8 mouse cellular contexts compared by ENCODE assay signal in the genomic region with DNA sequence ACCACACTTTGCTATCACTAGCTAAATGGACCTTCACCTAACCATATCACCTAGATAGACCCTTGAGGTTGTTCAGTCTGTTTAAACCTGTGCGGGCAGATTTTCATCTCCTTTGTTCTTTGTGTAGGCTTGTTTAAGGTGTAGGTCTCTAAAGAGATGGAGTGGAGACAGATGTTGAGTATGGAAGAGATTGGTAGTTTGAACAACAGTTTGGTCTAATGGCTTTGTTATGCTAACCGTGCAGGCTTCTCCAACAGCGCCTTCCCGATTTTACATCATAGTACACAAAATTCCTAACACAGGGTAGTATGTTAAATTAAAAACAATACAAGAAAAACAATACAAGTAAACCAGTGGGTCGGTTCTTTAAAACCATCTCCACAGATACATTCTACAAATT. TPM values are rescaled to one million over a fixed set of nuclear protein-coding genes. Genes with fewer than 3 reads are reported as not detected.
DNase-seq lines count a peak whose midpoint lies in the region; ATAC-seq and TF ChIP-seq lines count a peak whose summit lies in the region.

No protein-coding gene starts in this region.

- H3K4me2 ChIP-seq in embryonic facial prominence, embryonic 15.5 days (replicated peaks): peak overlapping the region; percentile 55
- H3K4me2 ChIP-seq in hindbrain, postnatal 0 days (ENCODE audit: low read depth, low read length): peak overlapping the region; percentile 69
- H3K4me2 ChIP-seq in midbrain, postnatal 0 days (ENCODE audit: low read depth, low read length, poor library complexity, severe bottlenecking): peak overlapping the region; percentile 49

- no peak for DNase-seq in left cerebral cortex, adult 2 months (ENCODE audit: extremely low spot score in 1 of 2, low spot score in 2 of 2)
- no peak for DNase-seq in left cerebral cortex, adult 11 months (ENCODE audit: low spot score)
- DNase-seq in hindbrain, postnatal 0 days (ENCODE audit: low spot score): no peak
- no peak for DNase-seq in midbrain, postnatal 0 days (ENCODE audit: low spot score)
- DNase-seq in testis, postnatal 14 days (ENCODE audit: low spot score): no peak
- no peak for DNase-seq in frontal cortex, postnatal 14 days (ENCODE audit: low spot score in 2 of 2)

- no peaks in the 10 kb centered on the region for H3K36me3 ChIP-seq in embryonic facial prominence, embryonic 15.5 days
- H3K36me3 ChIP-seq in hindbrain, postnatal 0 days (ENCODE audit: insufficient read depth, low read length): no peaks in the 10 kb centered on the region
- H3K36me3 ChIP-seq in midbrain, postnatal 0 days (ENCODE audit: insufficient read depth, low read length): no peaks in the 10 kb centered on the region

- intact Hi-C loops in left cerebral cortex, adult 2 months (cut with DNase I): no loop called here

- no peak for ATAC-seq in embryonic facial prominence, embryonic 15.5 days (ENCODE audit: insufficient number of reproducible peaks, low FRiP score, low TSS enrichment, low read depth)
- no peak for ATAC-seq in hindbrain, postnatal 0 days
- ATAC-seq in midbrain, postnatal 0 days (ENCODE audit: low FRiP score): no peak
- ATAC-seq in erythroid progenitor cell, adult 5-6 weeks (replicated peaks; ENCODE audit: low FRiP score, poor library complexity, severe bottlenecking): no peak

- H3K4me3 ChIP-seq in left cerebral cortex, adult 2 months: peak overlapping the region; percentile 80
- H3K4me3 ChIP-seq in embryonic facial prominence, embryonic 15.5 days (replicated peaks): no peak overlapping the region
- H3K4me3 ChIP-seq in hindbrain, postnatal 0 days (ENCODE audit: low read length): peak overlapping the region; percentile 93; the same call in 1 of the 2 replicates
- H3K4me3 ChIP-seq in midbrain, postnatal 0 days (ENCODE audit: low read depth, low read length): peak overlapping the region; percentile 79; the same call in 1 of the 2 replicates

- H3K4me1 ChIP-seq in embryonic facial prominence, embryonic 15.5 days: peaks cover 9% of the 10 kb centered on the region
- peaks cover 13% of the 10 kb centered on the region; the same call in 1 of the 2 replicates for H3K4me1 ChIP-seq in hindbrain, postnatal 0 days (ENCODE audit: insufficient read depth, low read length)
- H3K4me1 ChIP-seq in midbrain, postnatal 0 days (ENCODE audit: insufficient read depth, low read length): peaks cover 8% of the 10 kb centered on the region; the same call in 1 of the 2 replicates

- H3K27me3 ChIP-seq in embryonic facial prominence, embryonic 15.5 days: no peaks in the 10 kb centered on the region
- H3K27me3 ChIP-seq in hindbrain, postnatal 0 days (ENCODE audit: insufficient read depth, low read length): no peaks in the 10 kb centered on the region
- H3K27me3 ChIP-seq in midbrain, postnatal 0 days (ENCODE audit: insufficient read depth, low read length): no peaks in the 10 kb centered on the region

- H3K9me3 ChIP-seq in embryonic facial prominence, embryonic 15.5 days (replicated peaks): no peaks in the 10 kb centered on the region
- no peaks in the 10 kb centered on the region for H3K9me3 ChIP-seq in hindbrain, postnatal 0 days (ENCODE audit: low read length)
- H3K9me3 ChIP-seq in midbrain, postnatal 0 days (ENCODE audit: low read length): no peaks in the 10 kb centered on the region

- WGBS in embryonic facial prominence, embryonic 15.5 days: 47% methylated on average over 5 of the region's 5 CpGs
- WGBS in hindbrain, postnatal 0 days: 39% methylated on average over 5 of the region's 5 CpGs
- WGBS in midbrain, postnatal 0 days: 36% methylated on average over 5 of the region's 5 CpGs

- peak overlapping the region; percentile 73 for H3K27ac ChIP-seq in left cerebral cortex, adult 2 months
- peak overlapping the region; percentile 95 for H3K27ac ChIP-seq in embryonic facial prominence, embryonic 15.5 days (replicated peaks)
- peak overlapping the region; percentile 91 for H3K27ac ChIP-seq in hindbrain, postnatal 0 days
- peak overlapping the region; percentile 80 for H3K27ac ChIP-seq in midbrain, postnatal 0 days (ENCODE audit: low read depth, low read length)

- TF ChIP-seq CTCF in left cerebral cortex, adult 2 months (IDR thresholded peaks at IDR 0.05): no peak
- TF ChIP-seq CTCF in hindbrain, postnatal 0 days (IDR thresholded peaks at IDR 0.05; ENCODE audit: low read depth): no peak
- TF ChIP-seq CTCF in midbrain, postnatal 0 days (IDR thresholded peaks at IDR 0.05): no peak

- no peak overlapping the region for H3K9ac ChIP-seq in embryonic facial prominence, embryonic 15.5 days
- H3K9ac ChIP-seq in hindbrain, postnatal 0 days (replicated peaks; ENCODE audit: low read length): peak overlapping the region; percentile 58; the same call in 1 of the 2 replicates
- H3K9ac ChIP-seq in midbrain, postnatal 0 days (replicated peaks; ENCODE audit: low read length, poor library complexity, severe bottlenecking): no peak overlapping the region

RNA-seq across cellular contexts. Expression of gene Sesn3, which starts 0.3 kb away (rescaled TPM):
- total RNA-seq in left cerebral cortex, adult 2 months (2021): 100 to 1,000 TPM; 111 to 118 TPM
- 16.2 and 17.7 TPM in 2 replicates for polyA plus RNA-seq in embryonic facial prominence, embryonic 15.5 days (2015; fragmentation: Nextera tagmentation; extraction: Ambion mirVana)
- total RNA-seq in hindbrain, postnatal 0 days (2014; rRNA removed): 49.3 and 54.2 TPM in 2 replicates
- 24.0 and 24.1 TPM in 2 replicates for polyA plus RNA-seq in hindbrain, postnatal 0 days (2015; fragmentation: Nextera tagmentation; extraction: Ambion mirVana)
- total RNA-seq in midbrain, postnatal 0 days (2014; rRNA removed): 59.2 and 73.0 TPM in 2 replicates
- polyA plus RNA-seq in midbrain, postnatal 0 days (2015; fragmentation: Nextera tagmentation; extraction: Ambion mirVana): 18.2 and 22.9 TPM in 2 replicates
- total RNA-seq in erythroid progenitor cell, adult 5-6 weeks (2015; ENCODE audit: low replicate concordance): 5.9 and 7.9 TPM in 2 replicates
- total RNA-seq in erythroid progenitor cell, adult 5-6 weeks (2017; ENCODE audit: low replicate concordance): 1.7 and 3.2 TPM in 2 replicates
